Comparison of ENCODE assay signal across 9 mouse cellular contexts in the genomic region with DNA sequence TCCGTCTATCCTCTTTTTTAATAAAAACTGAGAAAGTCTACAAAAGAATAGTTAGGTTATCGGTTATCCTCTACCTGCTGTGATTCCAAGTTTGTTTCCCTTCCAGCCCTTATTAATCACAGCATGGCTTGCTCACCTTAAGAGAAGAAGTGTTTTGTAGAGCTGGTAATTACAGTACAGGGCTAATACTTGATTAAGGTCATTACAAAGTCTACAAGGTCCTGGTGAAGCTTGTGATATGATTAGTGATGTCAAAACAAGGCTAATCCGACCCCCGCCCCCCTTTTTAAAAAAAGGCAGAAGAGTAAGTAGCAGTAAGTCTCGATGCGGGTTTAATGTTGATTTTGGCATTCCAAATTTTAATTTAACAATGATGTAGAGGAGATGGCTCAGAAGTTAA. TPM values are rescaled to one million over a fixed set of nuclear protein-coding genes. Genes with fewer than 3 reads are reported as not detected.
A peak's percentile ranks its signal among the peaks of the same experiment; 100 is the strongest.
DNase-seq lines count a peak whose midpoint lies in the region; ATAC-seq and TF ChIP-seq lines count a peak whose summit lies in the region.
"Had no signal": no experiment of that assay in that cellular context is flagged by ENCODE, and none has a peak within 500 bp of the region (broad histone marks: within the 10 kb centered on the region; RNA-seq: fewer than 3 reads in every experiment).

No protein-coding gene starts in this region.

- intact Hi-C loops in gastrocnemius, postnatal 14 days (cut with DNase I; ENCODE audit: low total_unique reads), result loop anchor here (10.0 kb wide), 1 partner anchor 74 kb away; the partner anchor contains the start of genes Hist1h1e and Hist1h2be

- no peak for TF ChIP-seq CTCF in intestine, postnatal 0 days (IDR thresholded peaks at IDR 0.05; ENCODE audit: low read depth)

- peak overlapping the region; percentile 81 for H3K27ac ChIP-seq in forebrain, embryonic 11.5 days (ENCODE audit: low read depth, low read length)
- peak overlapping the region; percentile 16; the same call in 1 of the 2 replicates for H3K27ac ChIP-seq in intestine, postnatal 0 days (ENCODE audit: low read depth, low read length)
- peak overlapping the region; percentile 70 for H3K27ac ChIP-seq in neural tube, embryonic 13.5 days (replicated peaks)

- H3K36me3 ChIP-seq in forebrain, embryonic 11.5 days (ENCODE audit: control insufficient read depth, insufficient read depth, low read length), result no peaks in the 10 kb centered on the region
- H3K36me3 ChIP-seq in intestine, postnatal 0 days (ENCODE audit: control insufficient read depth, insufficient read depth), result no peaks in the 10 kb centered on the region
- no peaks in the 10 kb centered on the region for H3K36me3 ChIP-seq in neural tube, embryonic 13.5 days

- no peak overlapping the region; the same call in 1 of the 2 replicates for H3K9ac ChIP-seq in forebrain, embryonic 11.5 days (ENCODE audit: low read length)
- no peak overlapping the region for H3K9ac ChIP-seq in intestine, postnatal 0 days (ENCODE audit: low read depth, low read length)
- peak overlapping the region; percentile 48; the same call in 1 of the 2 replicates for H3K9ac ChIP-seq in neural tube, embryonic 13.5 days

- H3K4me3 ChIP-seq in forebrain, embryonic 11.5 days (ENCODE audit: low read depth, low read length), result no peak overlapping the region
- no peak overlapping the region for H3K4me3 ChIP-seq in intestine, postnatal 0 days (ENCODE audit: low read depth, low read length)
- no peak overlapping the region for H3K4me3 ChIP-seq in neural tube, embryonic 13.5 days

- WGBS in forebrain, embryonic 11.5 days, result 54% methylated on average over 6 of the region's 6 CpGs
- WGBS in intestine, postnatal 0 days, result 68% methylated on average over 6 of the region's 6 CpGs
- WGBS in neural tube, embryonic 13.5 days, result 73% methylated on average over 6 of the region's 6 CpGs

- H3K9me3 ChIP-seq in forebrain, embryonic 11.5 days (ENCODE audit: control insufficient read depth, low read length), result no peaks in the 10 kb centered on the region
- no peaks in the 10 kb centered on the region for H3K9me3 ChIP-seq in intestine, postnatal 0 days (ENCODE audit: control insufficient read depth)
- no peaks in the 10 kb centered on the region for H3K9me3 ChIP-seq in neural tube, embryonic 13.5 days

- H3K27me3 ChIP-seq in forebrain, embryonic 11.5 days (ENCODE audit: control insufficient read depth, insufficient read depth, low read length), result no peaks in the 10 kb centered on the region
- H3K27me3 ChIP-seq in intestine, postnatal 0 days (replicated peaks; ENCODE audit: control insufficient read depth, insufficient read depth, low read length), result no peaks in the 10 kb centered on the region
- H3K27me3 ChIP-seq in neural tube, embryonic 13.5 days, result no peaks in the 10 kb centered on the region; the same call in 1 of the 2 replicates

- H3K4me2 ChIP-seq in forebrain, embryonic 11.5 days (ENCODE audit: low read depth, low read length, severe bottlenecking), result peak overlapping the region; percentile 33; the same call in 1 of the 2 replicates
- no peak overlapping the region for H3K4me2 ChIP-seq in intestine, postnatal 0 days (replicated peaks; ENCODE audit: low read depth)
- peak overlapping the region; percentile 73 for H3K4me2 ChIP-seq in neural tube, embryonic 13.5 days

- no peak for ATAC-seq in forebrain, embryonic 11.5 days (replicated peaks; ENCODE audit: low FRiP score)
- no peak for ATAC-seq in intestine, postnatal 0 days
- no peak for ATAC-seq in neural tube, embryonic 13.5 days (ENCODE audit: low read depth)

- no peaks in the 10 kb centered on the region for H3K4me1 ChIP-seq in forebrain, embryonic 11.5 days (replicated peaks; ENCODE audit: control insufficient read depth, insufficient read depth, low read length)
- no peaks in the 10 kb centered on the region for H3K4me1 ChIP-seq in intestine, postnatal 0 days (replicated peaks; ENCODE audit: control insufficient read depth, insufficient read depth, low read length)
- peaks cover 14% of the 10 kb centered on the region for H3K4me1 ChIP-seq in neural tube, embryonic 13.5 days (replicated peaks)

- peak; percentile 4 for DNase-seq in layer of hippocampus, adult 11-12 months (ENCODE audit: low spot score)
- no peak for DNase-seq in layer of hippocampus, adult 18-20 months (ENCODE audit: low spot score in 2 of 2)
- DNase-seq in forebrain, embryonic 11.5 days (ENCODE audit: low spot score), result no peak
- no peak for DNase-seq in adrenal gland, adult 18-20 months (ENCODE audit: low spot score in 2 of 2)
- no peak for DNase-seq in gastrocnemius, postnatal 14 days
- no peak for DNase-seq in lung, postnatal 14 days

RNA-seq across cellular contexts. Expression of gene Hist1h4c, which starts 0.7 kb away (rescaled TPM):
- total RNA-seq in layer of hippocampus, adult 18-20 months (2021), result 100 to 1,000 TPM; 104 to 112 TPM
- 6.0 and 6.8 TPM in 2 replicates for polyA plus RNA-seq in forebrain, embryonic 11.5 days (2014; fragmentation: Nextera tagmentation; extraction: Ambion mirVana)
- polyA plus RNA-seq in intestine, postnatal 0 days (2015; fragmentation: Nextera tagmentation; extraction: Ambion mirVana), result 2.9 and 3.0 TPM in 2 replicates
- polyA plus RNA-seq in neural tube, embryonic 13.5 days (2015; fragmentation: Nextera tagmentation; extraction: Ambion mirVana), result 2.3 and 2.5 TPM in 2 replicates
- total RNA-seq in adrenal gland, adult 18-20 months (2021), result 10 to 100 TPM; 79.0 to 94.6 TPM
- total RNA-seq in gastrocnemius, postnatal 14 days (2021), result 10 to 100 TPM; 94.2 to 99.8 TPM

RNA-seq across cellular contexts. Expression of gene Hist1h1t, which starts 3.4 kb away (rescaled TPM):
- total RNA-seq in layer of hippocampus, adult 18-20 months (2021), result not detected
- polyA plus RNA-seq in forebrain, embryonic 11.5 days (2014; fragmentation: Nextera tagmentation; extraction: Ambion mirVana), result 0.51 TPM in 1 of 2 replicates, not detected in the other
- not detected in 2 replicates for polyA plus RNA-seq in intestine, postnatal 0 days (2015; fragmentation: Nextera tagmentation; extraction: Ambion mirVana)
- not detected in 2 replicates for polyA plus RNA-seq in neural tube, embryonic 13.5 days (2015; fragmentation: Nextera tagmentation; extraction: Ambion mirVana)
- total RNA-seq in adrenal gland, adult 18-20 months (2021), result not detected
- total RNA-seq in gastrocnemius, postnatal 14 days (2021), result not detected
- total RNA-seq: layer of hippocampus, postnatal 25 days had no signal

RNA-seq across cellular contexts. Expression of gene Hfe, which starts 11.7 kb away (rescaled TPM):
- total RNA-seq in layer of hippocampus, adult 18-20 months (2021), result 1 to 10 TPM; 4.1 to 4.2 TPM
- 2.2 TPM in 2 replicates for polyA plus RNA-seq in forebrain, embryonic 11.5 days (2014; fragmentation: Nextera tagmentation; extraction: Ambion mirVana)
- 12.5 TPM in 2 replicates for polyA plus RNA-seq in intestine, postnatal 0 days (2015; fragmentation: Nextera tagmentation; extraction: Ambion mirVana)
- 3.7 and 4.0 TPM in 2 replicates for polyA plus RNA-seq in neural tube, embryonic 13.5 days (2015; fragmentation: Nextera tagmentation; extraction: Ambion mirVana)
- total RNA-seq in adrenal gland, adult 18-20 months (2021), result 10 to 100 TPM; 33.3 to 45.6 TPM
- 10 to 100 TPM; 15.3 to 17.6 TPM for total RNA-seq in gastrocnemius, postnatal 14 days (2021)

RNA-seq across cellular contexts. Expression of gene Hist1h2bc, which starts 15.0 kb away (rescaled TPM):
- 10 to 100 TPM; 53.5 to 63.1 TPM for total RNA-seq in layer of hippocampus, adult 18-20 months (2021)
- 23.4 and 25.3 TPM in 2 replicates for polyA plus RNA-seq in forebrain, embryonic 11.5 days (2014; fragmentation: Nextera tagmentation; extraction: Ambion mirVana)
- polyA plus RNA-seq in intestine, postnatal 0 days (2015; fragmentation: Nextera tagmentation; extraction: Ambion mirVana), result 211 and 224 TPM in 2 replicates
- 25.7 and 28.2 TPM in 2 replicates for polyA plus RNA-seq in neural tube, embryonic 13.5 days (2015; fragmentation: Nextera tagmentation; extraction: Ambion mirVana)
- 100 to 1,000 TPM; 115 to 172 TPM for total RNA-seq in adrenal gland, adult 18-20 months (2021)
- total RNA-seq in gastrocnemius, postnatal 14 days (2021), result 10 to 100 TPM; 75.5 to 80.0 TPM

RNA-seq across cellular contexts. Expression of gene Hist1h2ac, which starts 15.2 kb away (rescaled TPM):
- total RNA-seq in layer of hippocampus, adult 18-20 months (2021), result 1 to 10 TPM; 2.3 to 3.4 TPM
- 1.1 and 1.2 TPM in 2 replicates for polyA plus RNA-seq in forebrain, embryonic 11.5 days (2014; fragmentation: Nextera tagmentation; extraction: Ambion mirVana)
- 0.46 TPM in 2 replicates for polyA plus RNA-seq in intestine, postnatal 0 days (2015; fragmentation: Nextera tagmentation; extraction: Ambion mirVana)
- polyA plus RNA-seq in neural tube, embryonic 13.5 days (2015; fragmentation: Nextera tagmentation; extraction: Ambion mirVana), result 0.40 and 0.66 TPM in 2 replicates
- total RNA-seq in adrenal gland, adult 18-20 months (2021), result 1 to 10 TPM; 2.0 to 2.2 TPM
- total RNA-seq in gastrocnemius, postnatal 14 days (2021), result 1 to 10 TPM; 3.1 to 3.7 TPM

Comparison
In these comparisons a context has a peak if more than half of its experiments do, and no peak if none do; other contexts are left out.
1. H3K27ac ChIP-seq: peak in every context shown above with its lines; median percentile 81 in forebrain, embryonic 11.5 days; 70 in neural tube, embryonic 13.5 days; 16 in intestine, postnatal 0 days.